Comparison of ENCODE assay signal across 25 mouse cellular contexts in genomic region chr14:56115531-56116310, GRCm38 (mm10). TPM values are rescaled to one million over a fixed set of nuclear protein-coding genes. Genes with fewer than 3 reads are reported as not detected.
DNase-seq lines count a peak whose midpoint lies in the region; TF ChIP-seq lines count a peak whose summit lies in the region.
"Not testable (repeated sequence)": the region's sequence is repeated elsewhere in the genome, so short reads cannot be mapped to it uniquely, and the experiment has no call there.
"Had no signal": no experiment of that assay in that cellular context is flagged by ENCODE, and none has a peak within 500 bp of the region (broad histone marks: within the 10 kb centered on the region; RNA-seq: fewer than 3 reads in every experiment).

No protein-coding gene starts in this region.

- H3K4me1 ChIP-seq in E14TG2a.4 (replicated peaks; ENCODE audit: low read depth, low read length); ES-Bruce4 (ENCODE audit: control insufficient read depth, insufficient read depth, low read length); ES-E14 (ENCODE audit: control insufficient read depth in 2 of 2, insufficient read depth in 2 of 2, low read length in 2 of 2, poor library complexity in 1 of 2); testis, adult 2 months (ENCODE audit: control insufficient read depth, insufficient read depth, low read length): not testable (repeated sequence)

- H3K4me3 ChIP-seq in E14TG2a.4 (replicated peaks; ENCODE audit: low read length) (peak overlapping the region; percentile 74), ES-Bruce4 (ENCODE audit: low read depth, low read length) (peak overlapping the region; percentile 34), ES-E14 (ENCODE audit: insufficient read depth in 1 of 2, low read depth in 1 of 2, low read length in 2 of 2, poor library complexity in 1 of 2, severe bottlenecking in 1 of 2) (peak overlapping the region; percentile 65 to 82)
- 0 out of 2 replicates have a peak overlapping the region, but pooled peaks have one; percentile 7 for H3K4me3 ChIP-seq in testis, adult 2 months (ENCODE audit: control insufficient read depth, low read depth, low read length)

- TF ChIP-seq EP300 in ES-Bruce4 (IDR thresholded peaks at IDR 0.05; ENCODE audit: insufficient read depth, low read depth, low read length), result not testable (repeated sequence)

- H3K9ac ChIP-seq in ES-Bruce4 (ENCODE audit: low read depth, poor library complexity, severe bottlenecking), result not testable (repeated sequence)
- peak overlapping the region; percentile 64; the same call in 1 of the 2 replicates for H3K9ac ChIP-seq in ES-E14 (ENCODE audit: insufficient read depth, low read depth, low read length, poor library complexity, severe bottlenecking)

- in situ Hi-C loops in ES-E14 (cut with MboI; ENCODE audit: low sequenced_read_pairs in 2 of 2, unreplicated experiment in 2 of 2), result not testable (repeated sequence)

- not testable (repeated sequence) for H3K36me3 ChIP-seq in E14TG2a.4 (ENCODE audit: insufficient read depth, low read length); ES-Bruce4 (ENCODE audit: control insufficient read depth, insufficient read depth, low read length, poor library complexity, severe bottlenecking); ES-E14 (ENCODE audit: control insufficient read depth, insufficient read depth, low read length, poor library complexity, severe bottlenecking); testis, adult 2 months (ENCODE audit: control insufficient read depth, insufficient read depth, low read length)

- DNase-seq in ES-CJ7 (ENCODE audit: low read depth, low spot score), result peak; percentile 70
- DNase-seq in ES-E14 (ENCODE audit: low read depth, low spot score), result not testable (repeated sequence)
- peak; percentile 74 for DNase-seq in R1 (ENCODE audit: low read depth, low spot score)
- peak; percentile 80 for DNase-seq in ZHBTc4 (ENCODE audit: low read depth, low spot score)
- DNase-seq in heart, adult 11 months, result peak; percentile 68

- H3K27me3 ChIP-seq in E14TG2a.4 (ENCODE audit: insufficient read depth, low read length), result peaks cover 14% of the 10 kb centered on the region
- H3K27me3 ChIP-seq in ES-Bruce4 (ENCODE audit: control insufficient read depth, insufficient read depth, low read length, poor library complexity, severe bottlenecking); testis, adult 2 months (ENCODE audit: control insufficient read depth, insufficient read depth, low read length): not testable (repeated sequence)

- not testable (repeated sequence) for H3K27ac ChIP-seq in ES-Bruce4 (ENCODE audit: insufficient read depth, low read length); ES-E14 (ENCODE audit: insufficient read depth, low read depth, low read length, poor library complexity, severe bottlenecking); testis, adult 2 months (ENCODE audit: control insufficient read depth, insufficient read depth, low read depth, low read length)

- TF ChIP-seq POLR2A in ES-Bruce4 (IDR thresholded peaks at IDR 0.05; ENCODE audit: insufficient read depth, low read length); testis, adult 2 months (IDR thresholded peaks at IDR 0.05; ENCODE audit: control insufficient read depth, low read depth, low read length): not testable (repeated sequence)

- not testable (repeated sequence) for H3K9me3 ChIP-seq in E14TG2a.4 (ENCODE audit: low read length); ES-Bruce4 (replicated peaks; ENCODE audit: control insufficient read depth, insufficient read depth, low read length, poor library complexity, severe bottlenecking); ES-E14 (ENCODE audit: control insufficient read depth, insufficient read depth, low read depth, low read length)

- not testable (repeated sequence) for TF ChIP-seq CTCF in E14TG2a.4 (conservative IDR thresholded peaks at IDR 0.05; ENCODE audit: low read length); ES-Bruce4 (IDR thresholded peaks at IDR 0.05; ENCODE audit: low read depth, low read length); testis, adult 2 months (IDR thresholded peaks at IDR 0.05; ENCODE audit: control insufficient read depth, insufficient read depth, insufficient replicate concordance, low read depth, low read length)

TF ChIP-seq in ES-E14, 5 proteins besides CTCF, POLR2A, EP300 and RAD21:
- 0 out of 2 replicates have a peak, but pooled peaks have one; percentile 29 for TF ChIP-seq ZNF384 (IDR thresholded peaks at IDR 0.05; ENCODE audit: low read depth, low read length)

RNA-seq across cellular contexts. Expression of gene Gzme, which starts 4.7 kb away (rescaled TPM):
- polyA plus RNA-seq in ES-Bruce4 (2011; ENCODE audit: insufficient read depth, insufficient read length, low read depth, missing spikeins), result not detected in 2 replicates
- 0.98 and 1.2 TPM in 2 replicates for total RNA-seq in ES-E14 (2012; rRNA removed)
- polyA plus RNA-seq in testis, adult 2 months (2012; rRNA removed), result not detected in 2 replicates
- total RNA-seq: adrenal gland, adult 18-20 months; adrenal gland, adult 2 months; adrenal gland, adult 8-10 months; adrenal gland, postnatal 10 days; adrenal gland, postnatal 14 days; adrenal gland, postnatal 25 days; adrenal gland, postnatal 36 days; adrenal gland, postnatal 4 days; CH12.LX; G1E; MEL had no signal
- polyA plus RNA-seq: activated CD4-positive, CD25-positive, alpha-beta regulatory T cell, adult 4 months; adrenal gland, adult 2 months; CD4-positive, CD25-positive, alpha-beta regulatory T cell, adult 4 months; cerebellum, adult 2 months; G1E had no signal

RNA-seq across cellular contexts. Expression of gene Ctsg, which starts 13.3 kb away (rescaled TPM):
- polyA plus RNA-seq in ES-Bruce4 (2011; ENCODE audit: insufficient read depth, insufficient read length, low read depth, missing spikeins), result not detected in 2 replicates
- not detected in 2 replicates for total RNA-seq in ES-E14 (2012; rRNA removed)
- not detected in 2 replicates for polyA plus RNA-seq in testis, adult 2 months (2012; rRNA removed)
- total RNA-seq: adrenal gland, adult 18-20 months; adrenal gland, adult 2 months; adrenal gland, adult 8-10 months; adrenal gland, postnatal 14 days; adrenal gland, postnatal 25 days; adrenal gland, postnatal 36 days; CH12.LX; MEL had no signal
- polyA plus RNA-seq: activated CD4-positive, CD25-positive, alpha-beta regulatory T cell, adult 4 months; adrenal gland, adult 2 months; C2C12; CD4-positive, CD25-positive, alpha-beta regulatory T cell, adult 4 months; cerebellum, adult 2 months; Patski had no signal

RNA-seq across cellular contexts. Expression of gene Gzmd, which starts 16.7 kb away (rescaled TPM):
- not detected in 2 replicates for polyA plus RNA-seq in ES-Bruce4 (2011; ENCODE audit: insufficient read depth, insufficient read length, low read depth, missing spikeins)
- 0.32 and 0.89 TPM in 2 replicates for total RNA-seq in ES-E14 (2012; rRNA removed)
- not detected in 2 replicates for polyA plus RNA-seq in testis, adult 2 months (2012; rRNA removed)
- total RNA-seq: adrenal gland, adult 18-20 months; adrenal gland, adult 2 months; adrenal gland, adult 8-10 months; adrenal gland, postnatal 10 days; adrenal gland, postnatal 14 days; adrenal gland, postnatal 25 days; adrenal gland, postnatal 36 days; adrenal gland, postnatal 4 days; CH12.LX; G1E; MEL had no signal
- polyA plus RNA-seq: activated CD4-positive, CD25-positive, alpha-beta regulatory T cell, adult 4 months; adrenal gland, adult 2 months; brain, embryonic 14.5 days; CD4-positive, CD25-positive, alpha-beta regulatory T cell, adult 4 months; cerebellum, adult 2 months; G1E had no signal

RNA-seq across cellular contexts. Expression of gene Mcpt8, which starts 30.6 kb away (rescaled TPM):
- polyA plus RNA-seq in ES-Bruce4 (2011; ENCODE audit: insufficient read depth, insufficient read length, low read depth, missing spikeins), result not detected in 2 replicates
- 0.26 and 0.31 TPM in 2 replicates for total RNA-seq in ES-E14 (2012; rRNA removed)
- not detected in 2 replicates for polyA plus RNA-seq in testis, adult 2 months (2012; rRNA removed)
- total RNA-seq: adrenal gland, adult 18-20 months; adrenal gland, adult 2 months; adrenal gland, adult 8-10 months; adrenal gland, postnatal 25 days; adrenal gland, postnatal 36 days; CH12.LX; G1E; MEL had no signal
- polyA plus RNA-seq: activated CD4-positive, CD25-positive, alpha-beta regulatory T cell, adult 4 months; adrenal gland, adult 2 months; brain, embryonic 14.5 days; CD4-positive, CD25-positive, alpha-beta regulatory T cell, adult 4 months; cerebellum, adult 2 months; G1E had no signal

RNA-seq across cellular contexts. Expression of gene Gzmg, which starts 43.7 kb away (rescaled TPM):
- polyA plus RNA-seq in ES-Bruce4 (2011; ENCODE audit: insufficient read depth, insufficient read length, low read depth, missing spikeins), result not detected in 2 replicates
- not detected in 2 replicates for total RNA-seq in ES-E14 (2012; rRNA removed)
- polyA plus RNA-seq in testis, adult 2 months (2012; rRNA removed), result not detected in 2 replicates
- total RNA-seq: adrenal gland, adult 18-20 months; adrenal gland, adult 2 months; adrenal gland, adult 8-10 months; adrenal gland, postnatal 10 days; adrenal gland, postnatal 14 days; adrenal gland, postnatal 25 days; adrenal gland, postnatal 36 days; adrenal gland, postnatal 4 days; CH12.LX; G1E; MEL had no signal
- polyA plus RNA-seq: activated CD4-positive, CD25-positive, alpha-beta regulatory T cell, adult 4 months; adrenal gland, adult 2 months; brain, embryonic 14.5 days; C2C12; CD4-positive, CD25-positive, alpha-beta regulatory T cell, adult 4 months; cerebellum, adult 2 months; G1E had no signal

Comparison
In these comparisons a context has a peak if more than half of its experiments do, and no peak if none do; other contexts are left out.
1. H3K4me3 ChIP-seq: peak in every context shown above with its lines; median percentile 74 in E14TG2a.4; 74 in ES-E14; 34 in ES-Bruce4; 7 in testis, adult 2 months.